Mouse (Mus musculus): ENCODE data around the gene Lbx1.

- TF ChIP-seq CTCF (IDR thresholded peaks at IDR 0.05; ENCODE audit: insufficient read depth, low read length) (no peak), POLR2A (IDR thresholded peaks at IDR 0.05; ENCODE audit: borderline replicate concordance, extremely low read depth, low read depth, low read length) (no peak)
These were observed 28.5 kb downstream of the Lbx1 start for GRCm38 (mm10) chr19:45207153-45207552.

All from lung, adult 2 months (tissue).